Mouse (Mus musculus): ENCODE results near the gene Fxyd1.

- TF ChIP-seq CTCF (IDR thresholded peaks at IDR 0.05; ENCODE audit: low read depth) (no peak), EP300 (IDR thresholded peaks at IDR 0.05; ENCODE audit: low read depth) (no peak)
These were observed 32.7 kb upstream of the Fxyd1 start for GRCm38 (mm10) chr7:31089721-31090120.

Measured in liver, postnatal 0 days (tissue).